Mouse (Mus musculus) stomach, adult 2 months (tissue): ENCODE results near the gene Habp2. TPM values are rescaled to one million over a fixed set of nuclear protein-coding genes. Genes with fewer than 3 reads are reported as not detected.

ENCODE experiments used
- polyA plus RNA-seq: library from polyadenylated mRNA; depleted of rRNA; stranded (reverse); fragments of >200 nt; gene quantifications from 2 replicates; pipeline ENCODE4 v1.2.3, GENCODE M21; 2012; rRNA removed

Habp2 gene
- 94.8 and 97.8 TPM in 2 replicates for polyA plus RNA-seq

GRCm38 (mm10) chr19:56286866-56287265 lies at the start of gene Habp2:
Habp2 (plus strand) TSS chr19:56287137.

Other genes with a start within 250 kb of the Habp2 start
- 1.9 and 2.3 TPM in 2 replicates for gene Nrap, start 102.9 kb downstream of the Habp2 start, polyA plus RNA-seq
- 6.9 and 7.0 TPM in 2 replicates for gene Casp7, start 110.0 kb downstream of the Habp2 start, polyA plus RNA-seq
- 0.51 and 0.53 TPM in 2 replicates for gene Plekhs1, start 174.5 kb downstream of the Habp2 start, polyA plus RNA-seq